Mouse (Mus musculus): Measurements from ENCODE around the gene AC109138.7. TPM values are rescaled to one million over a fixed set of nuclear protein-coding genes. Genes with fewer than 3 reads are reported as not detected.

The AC109138.7 gene
- not detected for polyA plus RNA-seq (2014; fragmentation: Illumina TruSeq; extraction: RNeasy Lipid Tissue Mini Kit (QIAGEN cat#74804); ENCODE audit: low read depth, low replicate concordance)

DNA sequence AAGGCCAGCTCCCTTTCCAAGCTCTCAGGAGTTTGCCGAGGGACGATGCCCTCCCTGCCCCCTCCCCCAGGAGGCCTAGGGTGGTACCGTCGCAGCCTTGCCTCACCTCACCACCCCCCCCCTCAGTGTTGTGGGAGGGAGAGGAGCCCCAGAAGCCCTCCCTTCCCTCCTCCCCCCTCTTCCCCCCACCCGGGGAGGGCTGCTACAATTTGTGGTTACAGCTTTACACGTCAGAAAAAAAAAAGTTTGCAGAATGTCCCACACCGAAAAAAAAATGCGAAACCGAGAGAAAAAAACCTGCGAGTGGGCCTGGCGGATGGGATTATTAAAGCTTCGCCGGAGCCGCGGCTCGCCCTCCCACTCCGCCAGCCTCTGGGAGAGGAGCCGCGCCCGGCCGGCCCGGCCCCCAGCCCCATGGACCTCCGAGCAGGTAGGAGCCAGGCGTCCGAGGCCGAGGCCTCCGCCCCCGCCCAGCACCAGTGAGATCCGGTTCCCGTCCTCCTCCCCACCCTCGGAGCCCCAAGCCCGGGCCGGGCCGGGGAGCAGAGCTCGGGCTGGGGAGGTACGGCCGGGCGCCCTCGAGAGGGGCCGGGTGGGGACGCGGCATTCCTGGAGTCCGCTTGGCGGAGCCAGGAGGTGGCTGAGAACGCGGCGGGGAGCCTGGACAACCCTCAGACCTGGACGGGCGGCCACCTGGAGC, at the start of gene AC109138.7, which contains the start of gene Clcf1:
Gene AC109138.7 (plus strand): TSS at position 287 of the 700 bp plus-strand sequence.
Gene Clcf1 (plus strand): TSS at position 168 of the 700 bp plus-strand sequence.

DNA sequence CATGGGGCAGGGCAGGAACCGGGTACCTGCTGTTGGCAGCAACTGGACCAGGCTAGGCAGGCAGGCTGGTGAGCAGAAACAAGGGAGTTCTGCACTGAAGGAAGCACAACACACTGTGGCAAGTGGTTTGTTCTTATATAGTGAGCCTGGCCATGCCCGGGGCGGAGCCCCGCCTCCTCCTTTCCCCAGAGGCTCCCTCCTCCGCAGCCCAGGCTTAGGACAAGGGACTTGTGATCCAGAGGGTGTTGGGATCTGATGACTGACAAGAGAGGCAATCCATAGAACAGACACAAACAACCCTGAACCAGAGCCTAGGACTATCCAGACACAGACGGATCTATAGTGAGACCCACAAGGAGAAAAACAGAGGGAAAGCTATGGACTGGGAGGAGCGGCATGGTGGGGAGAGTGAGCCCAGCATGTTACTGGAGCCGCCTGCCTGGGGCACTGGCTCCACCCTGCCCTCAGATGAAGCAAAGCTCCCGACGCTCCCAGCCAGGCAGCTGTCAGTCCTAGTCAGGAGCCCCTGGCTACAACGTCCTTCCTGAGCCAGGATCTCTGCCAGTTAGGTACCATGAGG, 38.7 kb upstream of the AC109138.7 start, which contains the start of gene Carns1:
Gene Carns1 (minus strand): TSS at position 112 of the 580 bp plus-strand sequence.

DNA sequence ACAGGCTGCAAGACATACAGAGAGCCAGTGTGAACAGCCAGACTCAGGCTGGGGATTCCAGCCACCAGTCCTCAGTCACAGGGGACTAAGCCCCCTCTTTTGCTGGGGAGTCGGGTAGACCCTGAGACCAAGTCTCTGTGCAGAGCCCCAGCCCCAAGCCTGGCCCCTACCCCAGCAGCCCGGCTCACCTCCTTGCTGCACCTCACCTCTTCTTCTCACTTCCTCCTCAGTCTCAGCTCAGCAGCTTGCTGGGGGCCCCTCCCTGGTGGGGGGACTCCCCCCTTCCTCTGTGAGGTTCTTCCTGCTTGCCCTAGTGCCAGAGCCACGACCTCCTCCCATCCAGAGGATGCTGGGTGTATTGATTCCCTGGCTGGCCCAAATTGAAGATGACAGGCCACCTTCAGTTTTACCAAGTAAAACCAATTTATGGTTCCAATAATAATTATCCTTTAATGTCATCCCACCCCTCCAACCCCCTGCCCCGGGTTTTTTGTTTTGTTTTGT, 23.3 kb upstream of the AC109138.7 start, which contains the start of gene Tbc1d10c:
Gene Tbc1d10c (minus strand): TSS at position 454 of the 504 bp plus-strand sequence.

DNA sequence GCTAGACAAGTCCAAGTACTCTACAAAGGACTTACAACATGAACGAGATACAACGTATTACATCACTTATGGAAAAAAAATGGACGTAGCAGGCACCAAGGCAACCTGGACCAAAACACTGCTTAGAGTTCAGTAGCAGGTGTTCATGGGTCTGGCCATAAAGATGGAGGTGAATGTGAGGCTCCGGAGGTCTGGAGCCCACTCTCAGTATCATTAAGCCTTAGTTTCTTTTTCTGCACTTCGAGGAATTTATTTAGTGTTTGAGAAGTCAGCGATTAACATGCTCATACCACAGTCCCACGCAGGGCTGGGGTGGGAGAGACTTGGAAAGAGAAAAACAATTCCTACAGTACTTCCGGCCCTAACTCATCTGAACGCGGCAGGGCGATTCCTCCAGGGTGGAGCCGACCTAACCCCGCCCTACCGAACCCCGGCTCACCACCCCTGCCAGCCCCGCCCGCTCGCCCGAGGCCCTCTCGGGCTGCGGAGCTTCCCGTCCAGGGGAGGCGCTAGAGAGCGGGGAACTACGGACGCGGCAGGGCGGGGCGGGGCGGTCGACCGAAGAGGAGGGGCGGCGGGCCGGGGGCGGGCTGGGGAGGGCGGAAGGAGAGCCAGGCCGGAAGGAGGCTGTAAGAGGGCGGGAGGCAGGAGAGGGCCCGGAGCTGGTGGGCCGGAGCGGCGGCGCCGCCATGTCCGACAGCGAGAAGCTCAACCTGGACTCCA, 22.5 kb upstream of the AC109138.7 start, which contains the start of gene Ppp1ca:
Gene Ppp1ca (plus strand): TSS at position 538 of the 723 bp plus-strand sequence.

DNA sequence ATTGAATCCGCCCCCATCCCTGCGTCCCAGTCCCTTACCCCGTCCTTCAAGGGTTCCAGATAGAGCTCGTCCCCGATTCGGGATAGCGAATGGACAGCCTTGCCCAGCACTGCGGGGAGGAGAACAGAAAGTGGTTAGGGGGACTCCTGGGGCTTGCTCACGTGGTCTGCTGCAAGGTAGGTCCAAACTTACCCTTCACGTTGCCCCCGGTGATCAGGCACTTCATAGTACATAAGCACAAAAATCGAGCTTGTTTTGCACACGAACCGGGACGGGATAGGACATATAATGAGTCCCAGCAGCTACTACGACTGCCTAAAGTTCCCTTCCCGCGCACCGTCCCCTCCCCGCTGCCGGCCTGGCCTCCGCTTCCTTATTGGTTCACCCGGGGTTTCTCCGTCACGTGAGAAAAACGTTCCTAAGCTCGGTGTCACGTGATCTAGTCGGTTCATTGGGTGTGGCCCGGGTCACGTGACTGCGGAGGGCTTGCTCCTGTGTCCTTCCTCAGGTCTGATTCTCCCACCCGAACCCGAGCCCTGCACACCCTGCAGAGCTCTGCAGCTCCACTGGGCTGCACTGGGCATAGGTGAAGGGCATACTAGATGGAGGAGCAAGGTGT, 12.8 kb upstream of the AC109138.7 start, which contains the start of gene Rad9a:
Gene Rad9a (minus strand): TSS at position 372 of the 619 bp plus-strand sequence.

GRCm38 (mm10) chr19:4231253-4232185, 17.4 kb downstream of the AC109138.7 start, which contains the start of gene Pold4:
Gene Pold4, plus strand, starts transcription at chr19:4231899.

GRCm38 (mm10) chr19:4268566-4269361, 54.6 kb downstream of the AC109138.7 start, which contains the start of gene Ssh3:
Gene Ssh3, minus strand, starts transcription at chr19:4269180.

Other genes with a start within 250 kb of the AC109138.7 start
- gene Aldh3b2, start 242.0 kb upstream of the AC109138.7 start, polyA plus RNA-seq (2014; fragmentation: Illumina TruSeq; extraction: RNeasy Lipid Tissue Mini Kit (QIAGEN cat#74804); ENCODE audit: low read depth, low replicate concordance), result 10.9 TPM
- gene Acy3, start 227.8 kb upstream of the AC109138.7 start, polyA plus RNA-seq (2014; fragmentation: Illumina TruSeq; extraction: RNeasy Lipid Tissue Mini Kit (QIAGEN cat#74804); ENCODE audit: low read depth, low replicate concordance), result 32.3 TPM
- gene Tbx10, start 221.6 kb upstream of the AC109138.7 start, polyA plus RNA-seq (2014; fragmentation: Illumina TruSeq; extraction: RNeasy Lipid Tissue Mini Kit (QIAGEN cat#74804); ENCODE audit: low read depth, low replicate concordance), result not detected
- gene Nudt8, start 213.8 kb upstream of the AC109138.7 start, polyA plus RNA-seq (2014; fragmentation: Illumina TruSeq; extraction: RNeasy Lipid Tissue Mini Kit (QIAGEN cat#74804); ENCODE audit: low read depth, low replicate concordance), result 25.3 TPM
- gene Gm49405, start 213.7 kb upstream of the AC109138.7 start, polyA plus RNA-seq (2014; fragmentation: Illumina TruSeq; extraction: RNeasy Lipid Tissue Mini Kit (QIAGEN cat#74804); ENCODE audit: low read depth, low replicate concordance), result 2.5 TPM
- gene Doc2g, start 211.0 kb upstream of the AC109138.7 start, polyA plus RNA-seq (2014; fragmentation: Illumina TruSeq; extraction: RNeasy Lipid Tissue Mini Kit (QIAGEN cat#74804); ENCODE audit: low read depth, low replicate concordance), result 3.2 TPM
- gene Ndufv1, start 201.6 kb upstream of the AC109138.7 start, polyA plus RNA-seq (2014; fragmentation: Illumina TruSeq; extraction: RNeasy Lipid Tissue Mini Kit (QIAGEN cat#74804); ENCODE audit: low read depth, low replicate concordance), result 124 TPM
- gene Gstp1, start 176.4 kb upstream of the AC109138.7 start, polyA plus RNA-seq (2014; fragmentation: Illumina TruSeq; extraction: RNeasy Lipid Tissue Mini Kit (QIAGEN cat#74804); ENCODE audit: low read depth, low replicate concordance), result 408 TPM
- gene Gstp2, start 168.3 kb upstream of the AC109138.7 start, polyA plus RNA-seq (2014; fragmentation: Illumina TruSeq; extraction: RNeasy Lipid Tissue Mini Kit (QIAGEN cat#74804); ENCODE audit: low read depth, low replicate concordance), result 25.3 TPM
- gene Gstp3, start 154.8 kb upstream of the AC109138.7 start, polyA plus RNA-seq (2014; fragmentation: Illumina TruSeq; extraction: RNeasy Lipid Tissue Mini Kit (QIAGEN cat#74804); ENCODE audit: low read depth, low replicate concordance), result 0.71 TPM
- not detected for gene Cabp2, start 132.8 kb upstream of the AC109138.7 start, polyA plus RNA-seq (2014; fragmentation: Illumina TruSeq; extraction: RNeasy Lipid Tissue Mini Kit (QIAGEN cat#74804); ENCODE audit: low read depth, low replicate concordance)
- gene Cdk2ap2, start 117.2 kb upstream of the AC109138.7 start, polyA plus RNA-seq (2014; fragmentation: Illumina TruSeq; extraction: RNeasy Lipid Tissue Mini Kit (QIAGEN cat#74804); ENCODE audit: low read depth, low replicate concordance), result 93.4 TPM
- 29.6 TPM for gene Pitpnm1, start 114.4 kb upstream of the AC109138.7 start, polyA plus RNA-seq (2014; fragmentation: Illumina TruSeq; extraction: RNeasy Lipid Tissue Mini Kit (QIAGEN cat#74804); ENCODE audit: low read depth, low replicate concordance)
- 74.7 TPM for gene Aip, start 88.5 kb upstream of the AC109138.7 start, polyA plus RNA-seq (2014; fragmentation: Illumina TruSeq; extraction: RNeasy Lipid Tissue Mini Kit (QIAGEN cat#74804); ENCODE audit: low read depth, low replicate concordance)
- gene Gpr152, start 74.6 kb upstream of the AC109138.7 start, polyA plus RNA-seq (2014; fragmentation: Illumina TruSeq; extraction: RNeasy Lipid Tissue Mini Kit (QIAGEN cat#74804); ENCODE audit: low read depth, low replicate concordance), result 0.19 TPM
- gene Cabp4, start 70.3 kb upstream of the AC109138.7 start, polyA plus RNA-seq (2014; fragmentation: Illumina TruSeq; extraction: RNeasy Lipid Tissue Mini Kit (QIAGEN cat#74804); ENCODE audit: low read depth, low replicate concordance), result 1.1 TPM
- 169 TPM for gene Coro1b, start 65.7 kb upstream of the AC109138.7 start, polyA plus RNA-seq (2014; fragmentation: Illumina TruSeq; extraction: RNeasy Lipid Tissue Mini Kit (QIAGEN cat#74804); ENCODE audit: low read depth, low replicate concordance)
- gene Ptprcap, start 60.8 kb upstream of the AC109138.7 start, polyA plus RNA-seq (2014; fragmentation: Illumina TruSeq; extraction: RNeasy Lipid Tissue Mini Kit (QIAGEN cat#74804); ENCODE audit: low read depth, low replicate concordance), result 3.3 TPM
- 27.2 TPM for gene Rps6kb2, start 51.0 kb upstream of the AC109138.7 start, polyA plus RNA-seq (2014; fragmentation: Illumina TruSeq; extraction: RNeasy Lipid Tissue Mini Kit (QIAGEN cat#74804); ENCODE audit: low read depth, low replicate concordance)
- 5.1 TPM for gene Carns1, start 38.9 kb upstream of the AC109138.7 start, polyA plus RNA-seq (2014; fragmentation: Illumina TruSeq; extraction: RNeasy Lipid Tissue Mini Kit (QIAGEN cat#74804); ENCODE audit: low read depth, low replicate concordance)
- gene Tbc1d10c, start 23.1 kb upstream of the AC109138.7 start, polyA plus RNA-seq (2014; fragmentation: Illumina TruSeq; extraction: RNeasy Lipid Tissue Mini Kit (QIAGEN cat#74804); ENCODE audit: low read depth, low replicate concordance), result 3.5 TPM
- 434 TPM for gene Ppp1ca, start 22.3 kb upstream of the AC109138.7 start, polyA plus RNA-seq (2014; fragmentation: Illumina TruSeq; extraction: RNeasy Lipid Tissue Mini Kit (QIAGEN cat#74804); ENCODE audit: low read depth, low replicate concordance)
- gene Rad9a, start 12.7 kb upstream of the AC109138.7 start, polyA plus RNA-seq (2014; fragmentation: Illumina TruSeq; extraction: RNeasy Lipid Tissue Mini Kit (QIAGEN cat#74804); ENCODE audit: low read depth, low replicate concordance), result 15.7 TPM
- 3.9 TPM for gene Clcf1, start 119 bp upstream of the AC109138.7 start, polyA plus RNA-seq (2014; fragmentation: Illumina TruSeq; extraction: RNeasy Lipid Tissue Mini Kit (QIAGEN cat#74804); ENCODE audit: low read depth, low replicate concordance)
- gene Pold4, start 17.5 kb downstream of the AC109138.7 start, polyA plus RNA-seq (2014; fragmentation: Illumina TruSeq; extraction: RNeasy Lipid Tissue Mini Kit (QIAGEN cat#74804); ENCODE audit: low read depth, low replicate concordance), result 61.3 TPM
- 50.4 TPM for gene Ssh3, start 54.8 kb downstream of the AC109138.7 start, polyA plus RNA-seq (2014; fragmentation: Illumina TruSeq; extraction: RNeasy Lipid Tissue Mini Kit (QIAGEN cat#74804); ENCODE audit: low read depth, low replicate concordance)
- gene Ankrd13d, start 68.8 kb downstream of the AC109138.7 start, polyA plus RNA-seq (2014; fragmentation: Illumina TruSeq; extraction: RNeasy Lipid Tissue Mini Kit (QIAGEN cat#74804); ENCODE audit: low read depth, low replicate concordance), result 7.7 TPM
- 58.8 TPM for gene Grk2, start 91.9 kb downstream of the AC109138.7 start, polyA plus RNA-seq (2014; fragmentation: Illumina TruSeq; extraction: RNeasy Lipid Tissue Mini Kit (QIAGEN cat#74804); ENCODE audit: low read depth, low replicate concordance)
- 60.1 TPM for gene Kdm2a, start 183.9 kb downstream of the AC109138.7 start, polyA plus RNA-seq (2014; fragmentation: Illumina TruSeq; extraction: RNeasy Lipid Tissue Mini Kit (QIAGEN cat#74804); ENCODE audit: low read depth, low replicate concordance)
- gene Rhod, start 225.1 kb downstream of the AC109138.7 start, polyA plus RNA-seq (2014; fragmentation: Illumina TruSeq; extraction: RNeasy Lipid Tissue Mini Kit (QIAGEN cat#74804); ENCODE audit: low read depth, low replicate concordance), result 12.3 TPM

Data from adipose tissue, adult 10 weeks (tissue).